Mouse (Mus musculus) E14TG2a.4 (cell line): Measurements from ENCODE around the gene Gm49318.

Experiments used
- CTCF ChIP-seq: conservative IDR thresholded peaks from 2 replicates; pipeline ENCODE4 v1.5.1; 2014; ENCODE audit warnings: low read length
- NANOG ChIP-seq: IDR thresholded peaks from 2 replicates; pipeline ENCODE4 v1.6.1; 2014; ENCODE audit warnings: borderline replicate concordance, low read length, mixed read lengths
- POU5F1 ChIP-seq: IDR thresholded peaks from 2 replicates; pipeline ENCODE4 v1.6.1; 2014; ENCODE audit warnings: low read length, borderline replicate concordance

DNA sequence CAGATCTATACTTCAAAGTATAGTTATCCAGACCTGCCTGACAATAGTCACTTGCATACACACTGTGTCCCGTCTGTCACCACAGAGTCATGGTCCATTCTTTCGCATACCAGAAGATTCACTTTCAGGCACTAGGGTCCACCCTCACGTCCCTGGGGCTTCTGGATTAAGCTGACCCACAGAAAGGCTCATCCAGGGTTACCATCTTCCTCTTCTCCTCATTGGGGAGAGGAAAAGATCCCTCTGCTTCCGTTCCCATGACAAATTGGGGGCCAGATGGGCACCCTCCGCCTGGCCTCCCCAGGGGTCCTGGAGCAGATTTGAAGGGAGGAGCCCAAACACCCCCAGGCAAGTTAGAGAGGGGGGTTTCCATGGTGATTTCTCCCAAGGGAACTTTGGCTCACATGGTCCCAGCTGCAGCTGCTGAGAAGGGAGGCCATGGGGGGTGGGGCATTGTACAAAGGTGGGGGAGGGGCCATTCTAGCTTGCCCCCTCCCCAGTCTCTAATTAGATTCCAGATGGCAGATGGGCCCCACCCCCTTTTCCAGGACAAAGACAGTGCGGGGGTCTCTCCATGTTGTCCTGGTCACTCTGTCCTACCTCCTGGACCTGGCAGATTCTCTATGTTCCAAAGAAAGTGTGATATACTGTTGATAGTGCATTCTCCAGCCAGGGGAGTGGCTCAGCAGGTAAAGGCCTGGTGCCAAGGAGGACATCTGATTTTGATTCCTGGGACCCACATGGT, 35.6 kb downstream of the Gm49318 start:
- TF ChIP-seq POU5F1 (no peak), CTCF (no peak), NANOG (no peak)
